Mouse (Mus musculus) heart, embryonic 13.5 days (tissue): ENCODE results near the gene Hoxc11. TPM values are rescaled to one million over a fixed set of nuclear protein-coding genes. Genes with fewer than 3 reads are reported as not detected.

Source experiments
- ATAC-seq: fragments of 200-750 bp; cut with Nextera tagmentation; 2 replicates; pipeline ENCODE4 v1.8.0; 2017; ENCODE audit warnings: moderate TSS enrichment; ENCODE audit not compliant: insufficient number of reproducible peaks, low FRiP score, low TSS enrichment; ENCODE audit errors: extremely low read depth
- H3K27ac ChIP-seq: fragments of 300-500 bp; sonication (generic); replicated peaks from 2 replicates; pipeline ENCODE4 v1.5.1; 2015; ENCODE audit warnings: moderate library complexity, mild to moderate bottlenecking, inconsistent platforms
- H3K27me3 ChIP-seq: fragments of 300-500 bp; sonication (generic); replicated peaks from 2 replicates; pipeline ENCODE4 v1.6.1; 2015; ENCODE audit warnings: mild to moderate bottlenecking, inconsistent platforms
- H3K36me3 ChIP-seq: fragments of 300-500 bp; sonication (generic); 2 replicates; pipeline ENCODE4 v1.6.1; 2015; ENCODE audit warnings: mild to moderate bottlenecking, inconsistent platforms
- H3K4me1 ChIP-seq: fragments of 300-500 bp; sonication (generic); 2 replicates; pipeline ENCODE4 v1.6.1; 2015; ENCODE audit warnings: inconsistent platforms
- H3K4me2 ChIP-seq: fragments of 300-500 bp; sonication (generic); 2 replicates; pipeline ENCODE4 v1.6.1; 2015; ENCODE audit warnings: inconsistent platforms, mild to moderate bottlenecking, moderate library complexity
- H3K4me3 ChIP-seq: fragments of 300-500 bp; sonication (generic); 2 replicates; pipeline ENCODE4 v1.5.1; 2015; ENCODE audit warnings: moderate library complexity, mild to moderate bottlenecking, inconsistent platforms
- H3K9ac ChIP-seq: fragments of 300-500 bp; sonication (generic); 2 replicates; pipeline ENCODE4 v1.6.1; 2015; ENCODE audit warnings: inconsistent platforms, mild to moderate bottlenecking, moderate library complexity
- H3K9me3 ChIP-seq: fragments of 300-500 bp; sonication (generic); 2 replicates; pipeline ENCODE4 v1.6.1; 2016; ENCODE audit warnings: inconsistent platforms
- WGBS: fragments of 180-500 bp; shearing (Covaris S2); methylation state at CpG from one replicate; pipeline ENCODE4 v1.1.7; 2015; ENCODE audit warnings: mixed read lengths; 5-methylcytosine and 5-hydroxymethylcytosine counted together
- polyA plus RNA-seq: library from polyadenylated mRNA; unstranded; fragments of >200 nt; fragmentation: Nextera tagmentation; extraction: Ambion mirVana; gene quantifications from 2 replicates; pipeline ENCODE4 v1.2.1, GENCODE M21; 2015

The Hoxc11 gene
- polyA plus RNA-seq, 1 experiment from 2014 or later = not detected

- Histone ChIP-seq H3K9ac (no peak overlapping the region), H3K4me3 (no peak overlapping the region), H3K27me3 (peaks cover 100% of the 10 kb centered on the region), H3K27ac (no peak overlapping the region), H3K4me2 (no peak overlapping the region), H3K4me1 (peaks cover 5% of the 10 kb centered on the region; the same call in 1 of the 2 replicates), H3K36me3 (no peaks in the 10 kb centered on the region), H3K9me3 (no peaks in the 10 kb centered on the region)
- no peak for ATAC-seq
- 16% methylated on average over 5 of the region's 5 CpGs for WGBS
Measured at GRCm38 (mm10) chr15:102988078-102988477, 33.9 kb downstream of the Hoxc11 start.

- no peaks in the 10 kb centered on the region for H3K9me3 ChIP-seq
- peaks cover 99% of the 10 kb centered on the region for H3K27me3 ChIP-seq
- H3K4me1 ChIP-seq = peaks cover 5% of the 10 kb centered on the region; the same call in 1 of the 2 replicates
- no peak for ATAC-seq
- peak within 1 kb of the TSS; percentile 24 for H3K4me3 ChIP-seq
- 2% methylated on average over 69 of the region's 69 CpGs for WGBS
- H3K9ac ChIP-seq = no peak within 1 kb of the TSS
- no peaks in the 10 kb centered on the region for H3K36me3 ChIP-seq
- H3K27ac ChIP-seq = no peak within 1 kb of the TSS
- peak within 1 kb of the TSS; percentile 40 for H3K4me2 ChIP-seq
Measured at GRCm38 (mm10) chr15:102990461-102991397, 36.5 kb downstream of the Hoxc11 start, which contains the start of gene Hoxc8. Gene Hoxc8, plus strand, starts transcription at chr15:102990607.

- H3K9ac ChIP-seq = no peak overlapping the region
- H3K27me3 ChIP-seq = peaks cover 99% of the 10 kb centered on the region
- no peak overlapping the region for H3K27ac ChIP-seq
- H3K36me3 ChIP-seq = no peaks in the 10 kb centered on the region
- H3K4me1 ChIP-seq = peaks cover 5% of the 10 kb centered on the region; the same call in 1 of the 2 replicates
- ATAC-seq = no peak
- no peak overlapping the region for H3K4me2 ChIP-seq
- no peak overlapping the region for H3K4me3 ChIP-seq
- no peaks in the 10 kb centered on the region for H3K9me3 ChIP-seq
- 3% methylated on average over 7 of the region's 7 CpGs for WGBS
Measured at GRCm38 (mm10) chr15:102991782-102992181, 37.6 kb downstream of the Hoxc11 start.

- H3K36me3 ChIP-seq = no peaks in the 10 kb centered on the region
- peaks cover 99% of the 10 kb centered on the region for H3K27me3 ChIP-seq
- no peaks in the 10 kb centered on the region for H3K9me3 ChIP-seq
- 1% methylated on average over 11 of the region's 11 CpGs for WGBS
- peaks cover 5% of the 10 kb centered on the region; the same call in 1 of the 2 replicates for H3K4me1 ChIP-seq
- no peak overlapping the region for H3K4me2 ChIP-seq
- no peak overlapping the region for H3K9ac ChIP-seq
- no peak for ATAC-seq
- no peak overlapping the region for H3K27ac ChIP-seq
- H3K4me3 ChIP-seq = no peak overlapping the region
Measured at GRCm38 (mm10) chr15:102992206-102992605, 38.0 kb downstream of the Hoxc11 start.

GRCm38 (mm10) chr15:102992863-102993262, 38.6 kb downstream of the Hoxc11 start:
- Histone ChIP-seq H3K27me3 (peaks cover 99% of the 10 kb centered on the region), H3K4me3 (no peak overlapping the region), H3K36me3 (no peaks in the 10 kb centered on the region), H3K9me3 (no peaks in the 10 kb centered on the region), H3K4me2 (no peak overlapping the region), H3K4me1 (peaks cover 5% of the 10 kb centered on the region; the same call in 1 of the 2 replicates), H3K9ac (no peak overlapping the region), H3K27ac (no peak overlapping the region)
- ATAC-seq = no peak
- WGBS = 4% methylated on average over 3 of the region's 3 CpGs

GRCm38 (mm10) chr15:102996548-102996947, 42.3 kb downstream of the Hoxc11 start:
- Histone ChIP-seq H3K27ac (no peak overlapping the region), H3K9me3 (no peaks in the 10 kb centered on the region), H3K4me3 (no peak overlapping the region), H3K27me3 (peaks cover 99% of the 10 kb centered on the region), H3K36me3 (no peaks in the 10 kb centered on the region), H3K9ac (no peak overlapping the region), H3K4me2 (no peak overlapping the region), H3K4me1 (peaks cover 29% of the 10 kb centered on the region)
- ATAC-seq = no peak
- 3% methylated on average over 9 of the region's 9 CpGs for WGBS

GRCm38 (mm10) chr15:102997431-102997830, 43.2 kb downstream of the Hoxc11 start:
- no peak overlapping the region for H3K4me2 ChIP-seq
- no peak overlapping the region for H3K27ac ChIP-seq
- no peak for ATAC-seq
- H3K9ac ChIP-seq = no peak overlapping the region
- peaks cover 30% of the 10 kb centered on the region for H3K4me1 ChIP-seq
- H3K27me3 ChIP-seq = peaks cover 99% of the 10 kb centered on the region
- no peaks in the 10 kb centered on the region for H3K9me3 ChIP-seq
- 1% methylated on average over 3 of the region's 3 CpGs for WGBS
- no peaks in the 10 kb centered on the region for H3K36me3 ChIP-seq
- H3K4me3 ChIP-seq = no peak overlapping the region

- Histone ChIP-seq H3K9ac (peak within 1 kb of the TSS; percentile 81), H3K4me3 (peak within 1 kb of the TSS; percentile 59), H3K36me3 (no peaks in the 10 kb centered on the region), H3K4me1 (peaks cover 30% of the 10 kb centered on the region), H3K27ac (no peak within 1 kb of the TSS), H3K4me2 (peak within 1 kb of the TSS; percentile 81), H3K9me3 (no peaks in the 10 kb centered on the region), H3K27me3 (peaks cover 99% of the 10 kb centered on the region)
- 3% methylated on average over 19 of the region's 19 CpGs for WGBS
- ATAC-seq = no peak
Measured at GRCm38 (mm10) chr15:102997939-102998355, 43.7 kb downstream of the Hoxc11 start, which contains the start of gene Hoxc6. Gene Hoxc6, plus strand, starts transcription at chr15:102998257.

GRCm38 (mm10) chr15:102998608-102999182, 44.5 kb downstream of the Hoxc11 start:
- Histone ChIP-seq H3K4me2 (peak overlapping the region; percentile 81), H3K4me3 (peak overlapping the region; percentile 59), H3K27me3 (peaks cover 100% of the 10 kb centered on the region), H3K27ac (no peak overlapping the region), H3K36me3 (no peaks in the 10 kb centered on the region), H3K9me3 (no peaks in the 10 kb centered on the region), H3K9ac (peak overlapping the region; percentile 81; the same call in 1 of the 2 replicates), H3K4me1 (peaks cover 30% of the 10 kb centered on the region)
- 1% methylated on average over 19 of the region's 19 CpGs for WGBS
- no peak for ATAC-seq

GRCm38 (mm10) chr15:102999183-102999831, 45.1 kb downstream of the Hoxc11 start:
- Histone ChIP-seq H3K36me3 (no peaks in the 10 kb centered on the region), H3K4me1 (peaks cover 30% of the 10 kb centered on the region), H3K9me3 (no peaks in the 10 kb centered on the region), H3K4me3 (peak overlapping the region; percentile 59), H3K27ac (no peak overlapping the region), H3K4me2 (peak overlapping the region; percentile 81), H3K27me3 (peaks cover 100% of the 10 kb centered on the region), H3K9ac (peak overlapping the region; percentile 81)
- peak; percentile 47; the same call in 1 of the 2 replicates for ATAC-seq
- WGBS = under 1% methylated on average over 33 of the region's 33 CpGs

GRCm38 (mm10) chr15:102999955-103000354, 45.7 kb downstream of the Hoxc11 start:
- H3K27me3 ChIP-seq = peaks cover 100% of the 10 kb centered on the region
- H3K36me3 ChIP-seq = no peaks in the 10 kb centered on the region
- peak overlapping the region; percentile 59 for H3K4me3 ChIP-seq
- no peak overlapping the region for H3K9ac ChIP-seq
- ATAC-seq = no peak
- H3K4me2 ChIP-seq = peak overlapping the region; percentile 81
- WGBS = 14% methylated on average over 11 of the region's 11 CpGs
- H3K4me1 ChIP-seq = peaks cover 30% of the 10 kb centered on the region
- H3K27ac ChIP-seq = no peak overlapping the region
- H3K9me3 ChIP-seq = no peaks in the 10 kb centered on the region
